Mouse (Mus musculus) spleen, postnatal 14 days (tissue): Measurements from ENCODE around the gene Hoxb13.
A peak's percentile ranks its signal among the peaks of the same experiment; 100 is the strongest.

Source experiments
- DNase-seq, 2 experiments: peaks; one replicate each; pipeline ENCODE4 v3.0.0; 2021 to 2022; ENCODE audit warnings: low spot score in 2 of 2

The Hoxb13 gene

DNA sequence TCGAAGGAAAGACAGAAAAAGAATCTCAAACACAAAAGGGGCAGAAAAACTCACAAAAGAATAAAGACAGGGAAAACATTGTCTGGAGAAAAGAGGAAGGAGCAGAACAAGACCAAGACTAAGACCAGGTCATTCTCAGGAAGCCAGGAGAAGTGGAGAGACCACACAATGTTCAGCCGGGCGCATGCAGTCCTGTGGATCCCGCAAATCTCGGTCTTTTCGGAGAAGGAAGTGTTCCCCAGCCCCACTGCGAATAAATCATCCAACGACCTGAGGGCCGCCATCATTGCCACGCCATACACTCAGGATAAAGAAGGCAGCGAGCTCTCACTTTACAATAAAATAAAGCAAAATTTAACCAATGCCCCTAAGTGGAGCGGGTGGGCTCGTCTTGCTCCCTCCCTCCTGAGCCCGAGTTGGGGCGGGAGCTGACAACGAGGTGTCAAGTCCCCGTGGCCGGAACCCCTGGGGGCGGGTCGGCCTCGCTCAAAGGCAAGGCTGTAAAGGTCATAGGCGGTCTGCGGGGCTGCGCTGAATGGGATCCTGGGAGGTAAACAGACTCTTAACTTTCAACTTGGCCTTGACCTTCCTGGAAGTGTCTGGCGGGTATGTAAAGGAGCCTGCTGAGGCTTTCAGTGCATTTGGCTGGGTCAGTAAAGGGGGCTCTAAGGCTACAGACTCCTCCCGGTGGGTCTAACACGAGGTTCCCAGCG is 4.2 kb upstream of the Hoxb13 start:
- no peak for DNase-seq

GRCm38 (mm10) chr11:96191132-96191531 is 3.0 kb upstream of the Hoxb13 start:
- no peak for DNase-seq

DNA sequence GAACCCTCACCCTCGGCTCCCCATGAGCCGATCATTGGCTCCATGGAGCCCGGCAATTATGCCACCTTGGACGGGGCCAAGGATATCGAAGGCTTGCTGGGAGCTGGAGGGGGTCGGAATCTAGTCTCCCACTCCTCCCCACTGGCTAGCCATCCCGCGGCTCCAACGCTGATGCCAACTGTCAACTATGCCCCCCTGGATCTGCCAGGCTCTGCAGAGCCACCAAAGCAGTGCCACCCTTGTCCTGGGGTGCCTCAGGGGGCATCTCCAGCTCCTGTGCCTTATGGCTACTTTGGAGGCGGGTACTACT is 240 bp downstream of the Hoxb13 start:
- DNase-seq: no peak

- no peak for DNase-seq
Measured at GRCm38 (mm10) chr11:96194961-96195640, 985 bp downstream of the Hoxb13 start.

GRCm38 (mm10) chr11:96195769-96196280 is 1.7 kb downstream of the Hoxb13 start:
- no peak for DNase-seq

- peak in 1 of 2 experiments; percentile 11 for DNase-seq
Measured at GRCm38 (mm10) chr11:96198642-96199041, 4.5 kb downstream of the Hoxb13 start.

DNA sequence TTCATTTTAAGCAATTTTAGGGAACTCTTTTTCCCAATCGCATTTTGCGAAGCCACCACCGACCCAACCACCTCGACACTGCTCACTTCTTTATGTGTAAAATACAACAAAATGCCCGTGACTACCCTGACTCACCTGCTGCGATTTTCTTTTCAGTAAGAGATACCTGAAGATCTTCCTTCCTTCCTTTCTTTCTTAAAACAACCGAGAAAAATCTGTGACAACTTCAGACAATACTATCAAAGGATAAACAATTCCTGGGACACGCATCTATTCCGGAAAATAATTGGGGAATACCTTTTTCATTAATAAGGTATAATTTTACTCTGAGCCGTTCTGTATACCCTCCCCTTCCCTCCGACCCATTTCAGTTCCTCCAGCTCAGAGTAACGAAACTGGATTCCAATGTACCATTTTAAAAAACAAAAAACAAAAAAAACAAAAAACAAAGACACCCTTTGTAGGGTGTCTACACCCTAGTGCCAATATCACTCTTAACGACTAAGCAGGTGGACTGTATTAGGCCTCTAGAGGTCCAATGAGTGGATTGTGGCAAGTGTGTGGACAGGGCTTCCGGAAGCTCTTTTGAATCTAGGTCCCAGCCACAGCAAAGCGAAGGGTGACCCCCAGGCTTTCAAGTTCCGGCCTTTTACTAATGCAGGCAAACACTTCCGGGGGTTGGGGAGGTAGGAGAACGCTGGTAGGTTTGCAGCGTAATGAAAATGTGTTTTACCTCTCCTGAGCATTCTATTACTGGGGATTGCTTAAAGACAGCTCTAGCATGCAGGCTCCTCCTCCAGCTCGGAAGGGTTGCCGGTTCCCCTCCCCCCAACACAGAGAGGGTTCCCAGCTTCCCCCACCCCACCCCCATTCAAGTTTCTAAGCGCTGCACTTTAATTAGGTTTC is 5.3 kb downstream of the Hoxb13 start:
- no peak for DNase-seq

DNA sequence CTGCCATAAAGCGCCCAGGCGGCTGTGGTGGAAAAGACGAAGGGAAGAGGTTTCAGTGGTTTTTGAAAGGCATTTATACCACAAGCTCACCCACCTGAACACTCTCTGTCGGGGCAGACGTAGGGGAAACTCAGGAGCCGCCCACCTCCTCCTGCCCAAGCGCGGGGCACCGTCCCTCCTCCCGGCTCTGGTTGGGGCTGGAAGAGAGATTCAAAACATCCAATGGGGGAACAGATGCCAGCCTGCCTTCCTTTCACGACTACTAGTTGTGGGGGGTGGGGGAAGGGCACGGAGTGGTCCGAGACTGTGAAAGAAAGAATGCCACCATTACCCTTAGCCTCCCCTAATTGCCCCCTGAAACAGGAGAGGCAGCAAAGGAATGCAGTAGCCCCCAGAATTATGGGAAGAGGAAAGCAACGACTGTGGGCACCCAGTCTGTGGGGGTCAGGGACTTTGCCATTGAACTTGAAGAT is 6.1 kb downstream of the Hoxb13 start:
- DNase-seq: no peak

GRCm38 (mm10) chr11:96201741-96202140 is 7.6 kb downstream of the Hoxb13 start:
- no peak for DNase-seq

GRCm38 (mm10) chr11:96202401-96203081 is 8.4 kb downstream of the Hoxb13 start:
- no peak for DNase-seq

DNA sequence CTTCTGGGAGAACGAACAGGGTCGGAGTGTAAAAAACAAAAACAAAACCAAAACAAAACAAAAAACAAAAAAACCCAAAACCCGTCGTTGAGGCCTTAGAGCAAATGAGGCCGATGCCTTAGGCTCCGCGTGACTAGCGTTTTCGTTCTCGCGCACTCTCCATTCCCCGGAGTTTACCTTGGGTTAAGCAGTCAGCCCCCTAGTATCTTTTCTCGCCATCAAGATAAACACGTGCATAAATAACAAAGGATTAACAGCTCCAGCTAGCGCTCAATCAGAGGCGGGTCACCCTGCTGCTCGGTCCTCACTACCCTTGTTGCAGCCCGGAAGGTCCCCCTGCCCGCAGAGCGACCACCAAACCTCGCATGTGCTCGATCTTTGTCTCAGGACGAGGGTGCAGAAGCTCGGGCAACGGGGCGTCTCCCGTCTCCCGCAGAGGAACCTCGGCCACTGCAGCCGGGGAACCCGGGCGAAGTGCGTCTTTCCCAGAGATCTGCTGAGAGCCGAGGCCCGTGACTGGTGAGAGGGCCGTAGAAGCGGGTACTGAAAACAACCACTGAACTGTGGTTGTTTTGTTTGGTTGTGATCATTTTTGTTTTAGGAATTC is 9.2 kb downstream of the Hoxb13 start:
- no peak for DNase-seq

DNA sequence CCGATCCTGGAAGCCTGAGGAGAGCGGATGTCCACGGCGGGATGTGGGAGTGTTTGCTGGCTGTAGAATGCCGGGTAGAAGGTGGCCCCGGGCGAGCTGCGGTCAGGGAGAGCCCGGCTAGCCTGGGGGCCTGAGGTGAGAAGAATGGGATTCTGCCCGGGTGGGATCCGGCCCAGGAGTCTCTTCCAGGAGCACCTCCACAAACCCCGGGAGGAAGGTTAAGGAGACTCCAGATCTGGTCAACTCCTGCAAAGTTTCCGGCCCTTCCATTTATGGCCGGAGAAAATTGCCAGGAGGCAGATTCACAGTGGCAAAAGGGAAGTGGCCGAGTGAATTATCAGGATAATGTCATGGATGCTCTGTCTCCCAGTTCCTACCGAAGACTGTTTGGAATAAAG is 9.7 kb downstream of the Hoxb13 start:
- no peak for DNase-seq

GRCm38 (mm10) chr11:96204351-96204750 is 10.2 kb downstream of the Hoxb13 start:
- no peak for DNase-seq

- no peak for DNase-seq
Measured at GRCm38 (mm10) chr11:96205426-96206131, 11.5 kb downstream of the Hoxb13 start.

- DNase-seq: no peak
Measured at GRCm38 (mm10) chr11:96223813-96224212, 29.7 kb downstream of the Hoxb13 start.

DNA sequence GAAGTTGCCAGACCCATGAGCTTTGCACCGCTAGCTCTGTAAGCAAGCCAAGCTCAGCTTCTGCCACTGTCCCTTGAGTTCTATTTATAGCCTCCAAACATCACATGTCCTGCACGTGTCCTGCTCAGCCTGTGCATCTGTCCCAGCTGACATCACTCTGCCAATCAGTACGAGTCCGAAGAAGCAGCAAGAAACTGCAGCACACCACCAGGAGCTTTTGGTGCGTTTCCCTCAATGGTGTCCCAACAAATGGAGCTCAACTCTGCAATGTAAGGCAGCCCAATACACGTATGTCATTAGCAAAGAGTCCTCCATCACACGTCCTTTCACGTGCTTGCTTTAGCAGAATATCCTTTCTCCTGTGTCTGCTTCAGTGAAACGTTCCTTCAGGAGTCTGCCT is 33.6 kb downstream of the Hoxb13 start:
- no peak for DNase-seq

- peak in 1 of 2 experiments; percentile 14 for DNase-seq
Measured at GRCm38 (mm10) chr11:96234906-96235305, 40.8 kb downstream of the Hoxb13 start.

DNA sequence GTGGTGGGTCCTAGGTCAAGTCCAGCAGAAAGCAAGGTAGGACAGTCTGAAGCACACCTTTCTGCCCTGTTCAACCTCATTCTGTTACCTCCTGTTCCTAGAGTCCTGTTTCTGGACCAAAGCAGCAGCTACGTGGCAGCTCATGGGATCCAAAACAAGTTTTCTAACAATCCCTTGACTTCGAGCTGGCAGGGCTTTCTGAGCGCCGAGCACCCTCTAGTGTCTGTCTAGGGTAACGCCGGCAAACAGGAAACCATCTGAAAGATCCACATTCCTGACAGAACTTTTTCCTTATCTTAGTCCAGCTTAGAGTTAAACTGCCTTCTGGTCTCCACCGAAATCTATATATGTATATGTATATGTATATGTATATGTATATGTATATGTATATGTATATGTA is 46.1 kb downstream of the Hoxb13 start:
- DNase-seq: peak in 1 of 2 experiments; percentile 12
